Mouse (Mus musculus): ENCODE data around the gene Pde4b.
"Not testable (repeated sequence)": the region's sequence is repeated elsewhere in the genome, so short reads cannot be mapped to it uniquely, and the experiment has no call there.

The Pde4b gene

DNA sequence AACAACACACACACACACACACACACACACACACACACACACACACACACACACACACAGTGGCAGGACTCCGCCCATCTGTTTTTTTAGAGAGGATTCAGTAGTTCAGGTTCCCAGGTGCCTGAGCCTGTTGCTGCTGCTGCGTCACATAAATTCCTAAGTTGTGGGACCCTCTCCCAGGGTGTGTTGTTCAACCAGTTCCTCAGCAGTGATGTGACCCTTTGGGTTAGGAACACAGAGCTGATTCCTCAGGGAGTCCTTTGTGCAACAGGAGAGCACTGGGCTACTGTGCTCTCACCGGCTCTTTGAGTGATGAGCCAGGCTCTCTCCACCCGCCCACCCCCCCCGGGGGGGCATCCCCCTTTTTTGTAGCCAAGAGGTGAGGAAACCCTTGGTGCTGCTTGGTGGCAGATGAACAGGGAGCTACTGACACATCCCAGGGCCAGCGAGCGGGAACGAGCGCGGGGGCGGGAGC is at the start of gene Pde4b:
Gene Pde4b (plus strand): TSS at position 453 of the 475 bp plus-strand sequence.
- DNase-seq (ENCODE audit: low spot score) = no peak

DNA sequence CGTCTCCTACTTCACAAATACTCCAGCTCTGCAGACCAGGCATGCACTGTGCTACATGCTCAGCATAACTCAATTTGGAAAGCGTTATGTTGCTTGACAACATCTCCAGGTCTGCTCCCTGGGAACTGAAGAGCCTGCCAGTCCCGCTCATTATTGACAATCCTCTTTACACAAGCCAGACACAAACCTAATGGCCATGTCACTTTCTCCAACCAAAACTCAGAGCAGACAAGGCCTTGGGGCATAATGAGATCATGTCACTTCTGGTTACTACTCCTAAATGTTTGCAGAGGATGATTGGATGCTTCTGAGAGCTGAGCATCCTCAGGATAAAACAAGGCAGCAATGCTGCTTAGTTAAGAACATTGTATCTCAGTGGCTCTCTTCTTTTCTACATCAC is 47.2 kb upstream of the Pde4b start:
- DNase-seq (ENCODE audit: low spot score) = no peak

DNA sequence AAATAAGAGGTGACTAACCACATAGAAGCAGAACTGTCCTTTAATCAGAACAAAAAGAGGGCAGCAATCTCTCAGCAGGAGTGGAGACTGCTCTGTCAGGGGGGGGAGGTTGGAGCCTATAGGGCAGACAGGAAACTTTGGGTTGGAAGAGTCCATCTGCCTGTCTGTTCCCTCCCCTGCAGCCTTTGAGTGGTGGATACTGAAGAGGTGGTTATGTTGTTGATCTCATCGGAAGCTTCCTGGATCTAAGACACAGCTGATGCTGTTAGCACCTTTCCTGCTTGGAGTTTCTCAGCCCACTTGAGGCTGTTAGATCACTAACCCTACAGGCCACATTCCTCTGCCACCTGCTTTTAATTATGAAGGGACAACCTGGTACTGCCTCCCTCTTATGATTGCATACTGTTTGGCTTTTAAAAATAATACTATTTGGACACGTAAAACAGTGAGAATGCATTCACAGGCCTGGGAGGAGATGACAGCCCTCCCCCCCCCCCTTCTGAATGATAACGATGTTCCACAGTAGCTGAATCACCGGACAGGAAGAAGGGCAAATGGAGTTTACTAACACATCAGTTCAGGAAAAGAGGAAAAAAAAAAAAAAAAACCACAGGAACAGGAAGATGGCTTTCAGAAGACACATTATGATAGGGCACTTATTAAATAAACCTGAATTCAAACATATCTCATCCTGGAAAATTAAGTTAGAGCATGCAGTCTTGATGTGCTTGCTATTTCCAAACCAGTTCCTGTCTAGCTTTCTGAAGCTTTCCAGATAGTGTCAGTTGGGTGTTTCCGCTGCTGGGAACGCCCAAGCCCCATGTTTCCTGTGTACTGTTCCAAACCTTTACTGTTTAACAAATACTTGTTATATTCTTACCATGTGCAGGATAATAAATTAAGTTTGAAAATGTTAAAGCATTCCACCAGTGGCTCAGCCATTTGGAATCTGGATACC is 41.9 kb upstream of the Pde4b start:
- no peak for DNase-seq (ENCODE audit: low spot score)

GRCm38 (mm10) chr4:102049368-102049767 is 38.0 kb upstream of the Pde4b start:
- not testable (repeated sequence) for DNase-seq (ENCODE audit: low spot score)

DNA sequence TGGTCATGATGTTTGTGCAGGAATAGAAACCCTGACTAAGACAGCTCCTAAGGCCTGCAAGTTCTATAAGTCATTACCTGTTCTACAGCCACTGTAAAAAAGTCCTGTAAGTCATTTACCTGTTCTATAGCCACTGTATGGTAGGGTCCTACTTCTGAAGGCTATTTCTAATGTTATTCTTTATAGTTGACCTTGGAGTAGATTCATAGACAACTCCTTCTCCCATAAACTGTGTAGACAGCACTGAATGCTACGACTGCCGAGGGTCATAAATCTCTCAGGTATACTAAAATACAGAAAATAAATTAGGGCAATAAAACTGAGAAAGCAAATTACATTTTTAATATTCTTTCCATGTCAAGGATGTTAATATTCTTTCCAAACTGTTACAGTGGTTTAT is 26.0 kb upstream of the Pde4b start:
- no peak for DNase-seq (ENCODE audit: low spot score)

DNA sequence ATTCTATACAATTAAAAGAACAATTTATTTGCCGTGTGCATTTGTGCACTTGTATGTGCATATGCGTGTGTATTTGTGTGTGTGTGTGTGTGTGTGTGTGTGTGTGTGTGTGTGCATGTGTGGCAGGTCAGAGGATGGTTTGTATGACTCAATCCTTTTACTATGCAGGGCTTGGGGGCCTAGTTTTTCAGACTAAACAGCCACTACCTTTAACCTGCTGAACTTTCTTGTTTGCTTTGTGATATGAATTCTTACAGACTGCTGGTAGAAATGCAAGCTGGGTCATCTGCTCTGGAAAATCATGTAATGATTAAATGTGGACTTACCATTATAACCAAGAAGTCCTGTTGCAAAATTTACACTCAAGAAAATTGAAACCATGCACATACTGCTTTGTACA is 18.0 kb upstream of the Pde4b start:
- DNase-seq (ENCODE audit: low spot score) = no peak

DNA sequence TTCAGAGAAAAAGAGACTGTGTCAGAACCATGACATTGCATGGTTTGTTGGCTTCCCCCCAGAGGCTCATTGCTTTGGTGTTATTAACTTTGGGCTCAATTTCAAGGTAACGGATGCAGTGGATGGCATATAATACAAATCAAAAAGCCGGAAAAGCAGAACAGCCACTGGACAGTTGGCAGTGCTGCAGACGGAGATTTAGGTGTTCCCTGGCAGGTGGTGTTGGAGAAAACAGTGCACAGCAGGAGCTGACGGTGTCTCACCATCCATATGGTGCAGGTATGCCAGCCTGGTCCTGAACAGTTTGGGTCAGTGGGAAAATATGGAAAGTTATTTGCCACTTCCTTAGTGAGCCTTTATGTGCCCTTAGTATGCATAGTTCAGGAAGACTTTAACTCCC is 1.0 kb upstream of the Pde4b start:
- no peak for DNase-seq (ENCODE audit: low spot score)

- no peak for DNase-seq (ENCODE audit: low spot score)
Measured at GRCm38 (mm10) chr4:102087566-102088234, 357 bp downstream of the Pde4b start.

DNA sequence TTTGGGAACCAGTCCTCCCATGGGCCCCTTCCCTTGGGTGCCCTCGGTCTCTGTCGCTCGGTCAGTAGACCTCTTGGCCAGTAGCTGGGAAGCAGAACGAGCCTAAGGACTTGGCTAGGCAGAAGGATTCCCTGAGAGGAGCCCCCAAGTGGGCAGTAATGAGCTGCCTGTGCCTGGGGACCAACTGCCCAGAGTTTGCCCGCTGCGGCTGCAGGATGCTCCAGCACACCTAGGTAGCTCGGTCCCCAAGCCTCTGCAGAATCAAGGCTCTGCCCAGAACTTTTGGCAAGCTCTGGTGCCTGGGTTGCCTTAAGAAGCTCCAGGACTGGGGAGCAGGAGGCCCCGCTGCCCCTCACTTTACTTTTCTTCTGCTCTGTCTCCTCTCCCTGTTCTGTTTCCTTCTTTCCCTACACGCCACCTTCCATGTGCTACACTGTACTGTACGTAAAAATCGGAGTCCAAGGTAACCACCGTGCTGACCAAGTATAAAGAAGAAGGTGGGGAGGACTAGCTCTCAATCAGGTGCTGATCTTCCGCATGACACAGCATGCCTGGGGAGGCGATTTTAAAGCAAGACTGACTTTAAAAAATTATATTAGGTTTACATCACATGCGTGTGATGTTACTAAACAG is 1.0 kb downstream of the Pde4b start:
- no peak for DNase-seq (ENCODE audit: low spot score)

GRCm38 (mm10) chr4:102095851-102096250 is 8.5 kb downstream of the Pde4b start:
- no peak for DNase-seq (ENCODE audit: low spot score)

- DNase-seq (ENCODE audit: low spot score) = no peak
Measured at GRCm38 (mm10) chr4:102102241-102102640, 14.9 kb downstream of the Pde4b start.

- no peak for DNase-seq (ENCODE audit: low spot score)
Measured at GRCm38 (mm10) chr4:102104534-102105014, 17.2 kb downstream of the Pde4b start.

DNA sequence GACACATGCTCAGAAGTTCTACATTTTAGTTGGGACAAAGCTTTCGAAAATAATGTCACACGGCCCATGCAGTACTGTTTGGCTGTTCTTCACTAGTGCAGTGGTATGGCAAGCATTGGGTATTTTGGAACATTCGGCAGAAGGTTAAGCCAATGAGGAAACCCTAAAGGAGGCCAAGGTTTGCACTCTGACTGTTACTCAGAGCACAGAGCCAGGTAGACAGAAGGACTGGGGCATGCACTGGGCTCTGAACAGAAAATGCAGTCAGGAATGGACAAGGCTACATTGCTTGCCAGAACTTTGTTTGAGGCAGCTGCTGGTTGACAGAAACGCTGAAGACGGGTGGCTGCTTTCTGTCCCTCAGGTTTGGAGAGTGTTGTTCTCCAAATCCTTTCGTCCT is 19.4 kb downstream of the Pde4b start:
- no peak for DNase-seq (ENCODE audit: low spot score)

DNA sequence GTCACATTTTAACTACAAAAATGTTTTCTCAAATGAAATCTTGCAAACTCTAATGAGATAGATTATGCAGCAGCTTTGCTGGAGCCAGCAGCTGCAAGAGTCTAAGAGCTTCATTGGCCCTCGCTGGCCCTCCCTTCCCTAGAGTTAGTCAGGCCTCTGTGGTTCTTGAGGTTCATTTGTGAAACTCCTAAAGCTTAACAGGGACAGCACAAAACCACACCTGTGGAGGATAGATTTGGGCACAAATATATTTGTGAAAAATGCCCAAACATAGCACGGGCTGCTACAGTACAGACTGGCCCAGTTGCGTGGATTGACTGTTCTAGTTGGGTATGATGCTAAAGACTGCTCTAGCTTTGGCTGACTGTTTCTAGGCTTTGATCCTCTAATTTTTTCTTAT is 32.1 kb downstream of the Pde4b start:
- DNase-seq (ENCODE audit: low spot score) = no peak

- DNase-seq (ENCODE audit: low spot score) = no peak
Measured at GRCm38 (mm10) chr4:102136366-102136849, 49.1 kb downstream of the Pde4b start.

DNA sequence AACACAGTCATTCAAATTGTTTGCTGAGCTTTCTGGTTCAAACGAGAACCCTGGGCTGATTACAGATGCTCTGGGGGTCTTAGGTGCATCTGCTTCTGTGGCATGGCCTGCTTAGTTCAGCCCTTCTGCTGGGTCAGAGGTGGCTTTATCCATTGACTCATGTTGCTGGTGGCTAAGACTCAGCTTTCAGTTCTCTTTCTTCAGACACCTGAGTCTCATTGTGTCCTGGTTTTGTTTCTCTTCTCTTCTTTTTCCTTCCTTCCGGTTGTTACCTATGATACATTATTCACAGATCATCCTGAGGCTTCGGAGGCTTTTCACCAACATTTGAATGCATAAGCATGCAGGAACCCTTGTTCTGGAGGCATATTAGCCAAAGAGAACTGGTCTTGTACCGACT is 51.0 kb downstream of the Pde4b start:
- DNase-seq (ENCODE audit: low spot score) = no peak

GRCm38 (mm10) chr4:102141241-102141640 is 53.9 kb downstream of the Pde4b start:
- no peak for DNase-seq (ENCODE audit: low spot score)

DNA sequence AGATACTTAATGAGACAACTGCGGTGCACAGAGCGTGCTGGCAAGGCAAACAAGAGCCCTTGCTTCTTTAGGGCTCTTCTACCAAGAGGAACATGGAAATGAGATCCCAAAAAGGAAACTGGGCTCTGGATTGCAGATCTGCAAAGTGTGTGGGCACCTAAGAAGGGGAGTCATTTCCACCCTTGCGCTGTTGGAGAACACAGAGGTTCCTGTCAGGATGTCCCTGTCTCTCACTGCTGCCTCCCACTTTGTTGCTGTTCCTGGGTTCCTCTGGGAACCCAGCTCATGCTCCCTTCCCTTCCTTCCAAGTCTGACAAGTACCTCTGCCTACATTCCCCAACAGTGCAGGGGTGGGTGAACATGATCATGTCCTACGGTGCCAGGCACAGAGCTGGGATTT is 61.4 kb downstream of the Pde4b start:
- DNase-seq (ENCODE audit: low spot score) = no peak

DNA sequence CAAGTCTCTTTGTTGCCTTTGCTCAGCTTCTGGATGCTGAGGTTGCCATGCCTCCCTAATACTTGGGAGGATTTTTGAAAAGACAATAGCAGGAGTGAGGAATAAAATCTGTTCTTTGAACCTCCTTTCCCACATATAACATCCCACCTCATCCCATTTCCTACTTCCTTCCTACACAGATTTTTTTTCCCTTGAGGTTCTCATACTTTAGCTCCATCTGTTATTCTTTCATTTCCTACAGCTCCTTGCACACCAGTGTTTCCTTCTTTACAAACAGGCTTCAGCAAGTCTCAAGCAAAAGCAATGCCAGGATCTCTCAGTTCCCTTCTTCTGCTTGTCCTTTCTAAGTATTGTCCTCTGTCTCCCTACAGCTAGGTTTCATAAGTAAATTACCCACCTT is 71.8 kb downstream of the Pde4b start:
- DNase-seq (ENCODE audit: low spot score) = no peak

DNA sequence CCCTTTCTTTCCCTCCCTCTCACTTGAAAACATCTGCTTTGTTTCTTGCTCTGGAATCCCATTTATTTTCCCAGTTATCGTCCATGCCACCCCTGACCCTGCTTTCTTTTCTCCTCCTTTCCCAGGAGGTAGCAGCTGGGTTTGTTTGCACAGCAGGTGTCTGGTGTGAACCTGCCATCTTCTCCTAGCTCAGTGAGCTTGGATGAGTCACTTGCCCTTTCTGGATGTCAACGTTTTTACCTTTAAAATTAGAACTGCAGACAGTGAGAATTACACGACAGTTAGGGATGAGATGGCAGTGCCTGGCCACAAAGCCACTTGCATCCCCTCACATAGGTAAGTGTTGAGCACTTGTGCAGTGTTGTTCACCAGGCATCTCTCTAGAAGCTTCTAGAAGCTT is 84.3 kb downstream of the Pde4b start:
- no peak for DNase-seq (ENCODE audit: low spot score)

- DNase-seq (ENCODE audit: low spot score) = no peak
Measured at GRCm38 (mm10) chr4:102172711-102173213, 85.4 kb downstream of the Pde4b start.

- no peak for DNase-seq (ENCODE audit: low spot score)
Measured at GRCm38 (mm10) chr4:102175985-102176384, 88.6 kb downstream of the Pde4b start.
